Mouse (Mus musculus): Measurements from ENCODE around the gene Syt2. TPM values are rescaled to one million over a fixed set of nuclear protein-coding genes. Genes with fewer than 3 reads are reported as not detected.

Gene Syt2
- total RNA-seq (2021), result 10 to 100 TPM; 63.0 to 81.5 TPM
- long read RNA-seq, experiment 1, full-length matches to known transcripts, result 8 of 37 reads
- long read RNA-seq, experiment 1, partial matches to known transcripts, result 1 of 37 reads
- long read RNA-seq, experiment 1, other reads (novel, unspliced or antisense), result 28 of 37 reads
- long read RNA-seq, experiment 2, full-length matches to known transcripts, result 4 of 26 reads
- long read RNA-seq, experiment 2, partial matches to known transcripts, result 2 of 26 reads
- long read RNA-seq, experiment 2, other reads (novel, unspliced or antisense), result 20 of 26 reads

DNA sequence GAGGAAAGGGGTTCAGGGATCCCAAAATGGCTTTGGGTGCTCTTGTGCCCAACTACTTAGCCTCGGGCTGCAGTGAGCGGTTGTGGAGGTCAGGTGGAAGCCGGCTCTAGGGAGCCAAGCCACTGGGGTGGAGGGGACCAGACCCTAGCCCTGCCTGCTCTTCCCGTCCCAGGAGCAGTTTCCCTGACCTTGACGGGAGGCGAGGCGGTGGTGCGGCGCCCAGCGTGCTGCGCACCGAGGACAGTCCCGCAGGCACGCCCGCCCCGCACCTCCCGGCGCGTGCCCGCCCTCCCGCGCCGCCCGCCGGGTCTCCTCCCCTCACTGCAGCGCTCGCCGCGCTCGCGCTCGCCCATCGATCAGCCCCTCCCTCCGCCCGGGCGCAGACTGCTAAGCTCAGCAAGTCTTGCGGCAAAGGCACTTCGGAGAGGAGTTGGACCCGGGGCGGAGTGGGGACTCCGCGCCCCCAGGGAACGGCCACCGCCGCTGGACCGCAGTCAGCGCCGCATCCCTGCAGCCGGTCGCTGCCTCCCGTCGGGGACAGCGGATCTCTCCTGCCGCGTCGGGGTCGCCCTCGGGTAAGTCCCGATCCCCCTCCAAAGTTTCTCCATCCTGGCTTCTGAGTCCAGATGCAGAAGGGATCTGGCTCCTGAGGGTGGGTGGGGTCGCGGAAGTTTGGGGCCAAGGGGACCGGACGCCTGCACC lies at the start of gene Syt2:
Gene Syt2 (plus strand): TSS at position 417 of the 702 bp plus-strand sequence.
- peak; percentile 30 to 50 for DNase-seq (ENCODE audit: low spot score in 2 of 2)

DNA sequence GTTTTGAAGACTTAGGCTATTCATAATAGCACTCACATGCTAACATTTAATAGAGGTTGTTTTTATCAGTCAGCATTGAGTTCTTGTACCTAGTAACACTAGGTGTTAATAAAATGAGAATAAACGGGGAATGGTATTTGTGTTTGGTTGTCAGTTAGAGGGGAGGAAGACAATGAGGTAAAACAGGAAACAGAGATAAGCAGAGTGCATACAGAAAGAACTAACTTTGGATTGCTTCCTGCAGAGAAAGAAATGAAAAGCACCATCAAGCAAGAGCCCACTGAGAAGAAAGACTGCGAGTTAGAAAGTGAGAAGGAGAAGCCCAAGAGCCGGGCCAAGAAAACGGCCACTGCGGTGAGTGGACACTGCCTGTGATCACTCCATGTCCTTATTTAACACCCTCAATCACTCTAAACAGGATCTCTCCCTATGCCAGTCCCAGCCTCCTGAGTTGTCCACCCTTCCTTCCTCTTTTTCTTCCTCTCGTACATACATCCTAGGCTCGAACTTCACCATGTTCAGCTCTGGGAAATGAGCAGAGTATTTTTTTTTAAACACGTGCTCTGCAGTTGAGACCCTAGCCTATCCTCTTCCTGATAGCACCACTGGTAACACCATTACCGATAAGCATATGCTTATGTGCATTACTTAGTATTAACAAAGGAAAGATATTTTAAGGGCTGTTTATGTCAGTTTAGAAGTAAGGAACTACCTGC lies 49.0 kb upstream of the Syt2 start:
- no peak for DNase-seq (ENCODE audit: low spot score in 2 of 2)

GRCm38 (mm10) chr1:134604086-134604485 lies 42.4 kb upstream of the Syt2 start:
- DNase-seq (ENCODE audit: low spot score in 2 of 2), result no peak

- DNase-seq (ENCODE audit: low spot score in 2 of 2), result no peak
Observed at GRCm38 (mm10) chr1:134605670-134606069, 40.8 kb upstream of the Syt2 start.

DNA sequence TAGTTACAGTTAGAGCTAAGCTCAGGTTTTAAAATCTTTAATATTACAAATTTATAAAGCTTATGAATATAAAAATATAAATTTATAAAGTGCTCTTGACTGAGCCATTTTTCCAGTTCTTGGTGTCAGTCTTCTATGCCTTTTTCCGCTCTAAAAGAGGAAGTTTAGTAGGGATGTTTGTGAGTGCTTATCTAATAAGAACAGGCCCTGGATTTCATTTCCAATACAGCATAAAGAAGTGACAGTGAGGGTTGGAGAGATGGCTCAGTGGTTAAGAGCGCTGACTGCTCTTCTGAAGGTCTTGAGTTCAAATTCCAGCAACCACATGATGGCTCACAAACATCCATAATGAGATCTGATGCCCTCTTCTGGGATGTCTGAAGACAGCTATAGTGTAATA lies 40.1 kb upstream of the Syt2 start:
- no peak for DNase-seq (ENCODE audit: low spot score in 2 of 2)

GRCm38 (mm10) chr1:134607279-134607678 lies 39.2 kb upstream of the Syt2 start:
- DNase-seq (ENCODE audit: low spot score in 2 of 2), result no peak

DNA sequence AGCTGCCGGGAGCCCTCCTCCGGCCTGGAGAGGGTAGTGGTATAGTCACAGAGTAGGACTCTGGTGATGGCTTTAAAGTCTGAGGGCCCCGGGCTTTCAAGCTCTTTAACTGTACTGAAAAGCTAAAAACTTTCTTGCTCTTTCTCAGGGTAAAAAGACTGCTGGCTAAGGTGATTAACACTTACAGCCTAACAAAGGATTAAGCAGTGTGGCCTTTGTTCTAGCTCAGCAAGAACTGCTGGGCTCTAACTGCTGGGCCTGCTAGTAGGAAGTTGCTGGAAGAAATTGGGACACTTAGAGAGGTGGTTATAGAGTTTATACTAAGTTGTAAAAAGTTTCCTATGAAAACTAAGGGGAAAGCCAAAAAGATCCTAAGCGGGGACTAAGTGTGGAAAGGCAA lies 37.3 kb upstream of the Syt2 start:
- DNase-seq (ENCODE audit: low spot score in 2 of 2), result no peak

GRCm38 (mm10) chr1:134614554-134614953 lies 31.9 kb upstream of the Syt2 start:
- DNase-seq (ENCODE audit: low spot score in 2 of 2), result no peak

- DNase-seq (ENCODE audit: low spot score in 2 of 2), result no peak
Observed at GRCm38 (mm10) chr1:134614988-134615387, 31.5 kb upstream of the Syt2 start.

DNA sequence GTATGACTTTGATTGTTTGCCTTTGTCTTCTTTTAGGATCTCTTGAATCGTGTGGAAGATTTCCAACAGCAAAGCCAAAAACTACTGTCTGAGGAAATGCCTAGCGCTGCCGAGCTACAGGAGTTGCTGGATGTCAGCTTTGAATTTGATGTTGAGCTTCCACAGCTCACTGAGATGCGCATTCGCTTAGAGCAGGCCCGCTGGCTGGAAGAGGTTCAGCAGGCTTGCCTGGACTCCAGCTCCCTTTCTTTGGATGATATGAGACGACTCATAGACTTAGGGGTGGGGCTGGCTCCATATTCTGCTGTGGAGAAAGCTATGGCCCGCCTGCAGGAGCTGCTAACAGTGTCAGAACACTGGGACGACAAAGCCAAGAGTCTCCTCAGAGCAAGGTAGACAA lies 28.8 kb upstream of the Syt2 start:
- DNase-seq (ENCODE audit: low spot score in 2 of 2), result no peak

- peak in 1 of 2 experiments; percentile 41 for DNase-seq (ENCODE audit: low spot score in 2 of 2)
Observed at GRCm38 (mm10) chr1:134625325-134625724, 21.2 kb upstream of the Syt2 start.

DNA sequence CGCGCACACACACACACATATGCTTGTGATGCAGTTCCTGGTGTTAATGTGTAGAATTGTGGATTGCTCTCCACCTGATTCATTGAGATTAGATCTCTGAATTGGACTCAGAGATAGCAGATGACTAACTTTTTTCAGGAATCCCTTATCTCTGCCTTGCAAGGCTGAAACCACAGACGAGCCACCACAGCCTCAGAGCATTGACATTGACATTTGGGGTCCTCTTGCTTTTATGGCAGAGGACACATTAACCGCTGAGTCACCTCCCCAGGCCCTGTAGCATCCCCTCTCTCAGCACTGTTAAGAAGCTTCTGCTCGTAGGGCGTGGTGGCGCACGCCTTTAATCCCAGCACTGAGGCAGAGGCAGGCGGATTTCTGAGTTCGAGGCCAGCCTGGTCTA lies 17.0 kb upstream of the Syt2 start:
- DNase-seq (ENCODE audit: low spot score in 2 of 2), result no peak

GRCm38 (mm10) chr1:134634296-134634695 lies 12.2 kb upstream of the Syt2 start:
- DNase-seq (ENCODE audit: low spot score in 2 of 2), result no peak

DNA sequence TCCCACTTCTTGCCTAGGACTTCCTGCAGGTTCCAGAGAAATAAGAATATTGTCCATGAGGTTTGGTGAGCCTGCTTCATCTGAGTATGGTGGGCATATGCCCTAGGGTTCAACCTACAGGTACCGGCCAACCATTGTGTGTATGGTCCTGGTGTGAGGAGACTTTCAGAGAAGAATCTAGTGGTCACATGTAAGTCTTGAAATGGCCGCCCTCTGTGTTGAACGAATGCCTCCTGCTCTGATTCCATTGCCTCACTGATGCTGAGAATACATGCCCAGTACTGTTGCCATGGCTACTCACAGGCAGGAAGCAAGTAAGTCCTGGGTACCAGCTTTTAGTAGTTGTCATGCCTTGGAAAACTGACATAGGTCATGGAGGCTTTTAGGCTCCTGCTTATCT lies 10.2 kb upstream of the Syt2 start:
- no peak for DNase-seq (ENCODE audit: low spot score in 2 of 2)

GRCm38 (mm10) chr1:134636684-134637083 lies 9.8 kb upstream of the Syt2 start:
- peak in 1 of 2 experiments; percentile 48 for DNase-seq (ENCODE audit: low spot score in 2 of 2)

- peak; percentile 41 to 59 for DNase-seq (ENCODE audit: low spot score in 2 of 2)
Observed at GRCm38 (mm10) chr1:134638041-134638440, 8.4 kb upstream of the Syt2 start.

DNA sequence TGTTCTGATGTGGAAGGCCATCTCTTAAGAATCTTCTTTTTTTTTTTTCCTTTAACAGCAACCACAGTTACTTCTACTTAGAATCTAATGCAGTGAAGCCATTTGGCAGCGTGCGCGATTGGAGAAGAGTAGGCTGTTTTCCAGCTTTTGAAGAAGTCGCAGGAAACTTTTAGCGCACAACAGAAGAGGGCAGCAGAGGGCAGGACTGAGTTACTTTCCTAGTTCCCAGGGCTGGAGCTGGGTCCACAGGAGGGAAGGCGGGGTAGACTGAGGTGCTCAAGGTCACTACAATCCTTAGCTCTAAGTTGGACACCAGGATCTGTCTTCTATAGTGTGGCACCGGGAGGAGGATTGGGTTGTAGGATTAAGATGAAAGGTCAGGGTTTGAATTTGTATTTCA lies 8.0 kb upstream of the Syt2 start:
- DNase-seq (ENCODE audit: low spot score in 2 of 2), result peak; percentile 52 to 56

DNA sequence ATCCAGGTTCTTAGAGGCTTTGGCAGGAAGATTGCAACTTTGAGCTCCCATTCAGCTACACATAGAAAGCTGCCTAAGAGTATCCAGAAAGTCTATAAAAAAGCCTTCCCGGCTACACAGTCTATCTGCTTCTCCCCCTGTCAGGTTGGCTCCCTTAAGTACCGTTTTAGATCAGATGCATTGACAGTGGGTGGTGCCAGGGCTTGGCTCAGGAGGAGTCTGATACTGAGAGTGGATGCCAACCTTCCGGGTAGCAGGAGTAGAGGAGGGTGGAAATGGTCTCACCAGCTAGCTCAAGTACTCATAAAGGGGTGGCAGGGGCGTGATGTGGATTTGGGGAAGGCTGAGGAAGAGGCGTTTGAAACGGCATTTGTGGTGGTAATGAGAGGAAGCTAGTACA lies 7.0 kb upstream of the Syt2 start:
- no peak for DNase-seq (ENCODE audit: low spot score in 2 of 2)

GRCm38 (mm10) chr1:134641507-134641906 lies 5.0 kb upstream of the Syt2 start:
- no peak for DNase-seq (ENCODE audit: low spot score in 2 of 2)

GRCm38 (mm10) chr1:134643702-134644101 lies 2.8 kb upstream of the Syt2 start:
- no peak for DNase-seq (ENCODE audit: low spot score in 2 of 2)

DNA sequence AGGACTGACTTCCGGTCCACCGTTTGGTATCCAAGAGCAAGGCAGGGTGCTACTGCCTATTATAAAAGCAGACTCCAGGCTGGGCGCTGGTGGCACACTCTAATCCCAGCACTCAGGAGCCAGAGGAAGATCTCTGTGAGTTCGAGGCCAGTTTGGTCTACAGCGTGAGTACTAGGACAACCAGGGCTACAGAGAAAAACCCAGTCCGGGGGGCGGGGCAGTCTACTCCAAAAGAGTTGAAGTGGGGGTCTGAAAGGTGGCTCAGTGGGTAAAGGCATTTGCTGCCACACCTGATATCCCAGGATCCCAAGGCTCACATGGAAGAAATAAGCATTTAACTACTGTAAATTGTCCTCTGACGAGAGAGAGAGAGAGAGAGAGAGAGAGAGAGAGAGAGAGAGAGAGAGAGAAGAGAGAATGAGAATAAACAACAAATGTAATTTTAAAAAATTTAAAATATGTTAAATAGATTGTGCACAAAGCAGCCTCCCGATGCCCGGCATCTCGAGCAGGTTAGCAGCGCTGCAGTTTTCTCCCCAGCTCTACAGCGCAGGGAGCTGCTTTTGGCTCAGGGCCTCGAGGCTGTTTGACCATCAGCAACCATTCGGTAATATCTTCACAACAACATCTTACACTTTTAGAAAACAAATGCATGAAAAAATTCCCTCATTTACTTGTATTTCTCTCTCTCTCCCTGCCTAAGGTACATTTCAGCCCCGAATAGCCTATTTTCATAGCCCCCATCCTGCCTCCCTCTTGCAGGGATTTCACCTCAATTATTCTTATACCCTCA lies 873 bp upstream of the Syt2 start:
- no peak for DNase-seq (ENCODE audit: low spot score in 2 of 2)

DNA sequence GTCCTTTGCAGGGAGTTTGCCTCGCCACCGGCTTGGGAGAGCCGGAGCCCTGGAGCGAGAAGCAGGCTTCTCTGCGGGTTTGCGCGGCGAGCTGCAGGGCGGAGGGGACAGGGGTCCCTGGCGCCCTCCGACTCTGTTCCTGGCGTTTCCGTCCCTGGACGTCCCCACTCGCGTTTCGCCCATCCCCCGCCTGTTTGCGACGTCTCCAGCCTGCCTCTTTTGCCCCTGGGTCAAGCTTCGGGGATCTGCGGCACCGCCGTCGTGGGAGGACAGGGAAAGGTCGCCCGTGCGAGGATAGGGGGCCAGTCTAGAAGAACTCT lies 446 bp downstream of the Syt2 start:
- DNase-seq (ENCODE audit: low spot score in 2 of 2), result no peak
